Mouse (Mus musculus): ENCODE measurements around the gene Ifrd1. TPM values are rescaled to one million over a fixed set of nuclear protein-coding genes. Genes with fewer than 3 reads are reported as not detected.

Ifrd1 gene
- polyA plus RNA-seq, 1 experiment: 23.4 TPM

DNA sequence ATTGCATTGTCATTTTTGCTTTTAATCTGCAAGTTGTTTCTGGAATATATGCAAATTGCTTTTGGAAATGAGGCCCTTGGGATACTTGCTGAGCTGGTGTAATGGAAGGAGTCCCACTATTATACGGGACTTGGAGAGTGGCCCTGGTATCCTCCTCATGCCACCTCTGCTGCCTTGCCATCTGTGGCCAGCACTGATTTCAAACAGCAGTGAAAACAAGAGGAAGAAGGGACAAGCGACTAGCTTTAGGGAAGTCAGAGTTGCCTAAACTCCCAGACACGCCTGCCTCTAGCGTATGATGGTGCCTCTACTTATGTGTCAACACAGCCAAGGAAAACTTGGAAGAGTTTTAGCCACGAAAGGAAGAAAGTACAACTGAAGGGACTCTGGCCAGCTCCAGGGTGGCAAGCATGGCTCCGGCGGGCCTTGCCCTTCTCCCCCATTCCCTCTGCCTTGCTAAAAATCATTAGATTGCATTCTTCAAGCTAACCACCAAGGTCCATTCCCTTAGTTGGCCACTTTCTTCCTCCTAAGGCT is 2.8 kb downstream of the Ifrd1 start:
- H3K4me1 ChIP-seq (replicated peaks; ENCODE audit: control insufficient read depth, insufficient read depth, low read length): peaks cover 3% of the 10 kb centered on the region; the same call in 1 of the 2 replicates
- DNase-seq: no peak
- H3K36me3 ChIP-seq (ENCODE audit: control insufficient read depth, insufficient read depth, low read length): no peaks in the 10 kb centered on the region
- no peak overlapping the region for H3K4me3 ChIP-seq (ENCODE audit: control insufficient read depth, insufficient read depth, low read length)
- TF ChIP-seq POLR2A (IDR thresholded peaks at IDR 0.05; ENCODE audit: control insufficient read depth, extremely low read depth, insufficient read depth, low read length, poor library complexity): no peak
- TF ChIP-seq CTCF (IDR thresholded peaks at IDR 0.05; ENCODE audit: borderline replicate concordance, control insufficient read depth, extremely low read depth, insufficient read depth, low read length, poor library complexity): no peak
- H3K27ac ChIP-seq (ENCODE audit: control insufficient read depth, insufficient read depth, low read length): no peak overlapping the region
- no peaks in the 10 kb centered on the region for H3K27me3 ChIP-seq (ENCODE audit: control insufficient read depth, insufficient read depth, low read length)
- WGBS: 93% methylated on average over 7 of the region's 7 CpGs

DNA sequence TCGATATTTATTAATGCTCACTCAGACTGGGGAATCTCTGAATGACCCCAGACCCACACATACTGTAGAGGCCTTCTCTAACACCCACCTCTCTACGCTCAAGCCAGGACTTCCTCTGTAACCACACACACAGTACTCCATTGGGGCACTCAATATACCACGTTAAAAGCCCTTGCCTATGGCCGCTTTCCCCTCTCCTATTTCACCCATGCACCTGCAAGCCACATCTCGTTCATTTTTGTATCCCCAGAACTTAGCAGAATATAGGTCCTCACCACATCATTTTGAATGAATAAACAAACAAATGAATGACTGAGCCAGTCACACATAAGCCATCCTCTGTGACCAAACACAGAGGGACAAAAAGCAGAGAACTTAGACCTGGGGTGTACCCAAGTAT is 3.4 kb downstream of the Ifrd1 start:
- Histone ChIP-seq H3K4me3 (ENCODE audit: control insufficient read depth, insufficient read depth, low read length) (no peak overlapping the region), H3K27ac (ENCODE audit: control insufficient read depth, insufficient read depth, low read length) (no peak overlapping the region), H3K27me3 (ENCODE audit: control insufficient read depth, insufficient read depth, low read length) (no peaks in the 10 kb centered on the region), H3K4me1 (replicated peaks; ENCODE audit: control insufficient read depth, insufficient read depth, low read length) (peaks cover 3% of the 10 kb centered on the region; the same call in 1 of the 2 replicates), H3K36me3 (ENCODE audit: control insufficient read depth, insufficient read depth, low read length) (no peaks in the 10 kb centered on the region)
- no peak for TF ChIP-seq POLR2A (IDR thresholded peaks at IDR 0.05; ENCODE audit: control insufficient read depth, extremely low read depth, insufficient read depth, low read length, poor library complexity)
- TF ChIP-seq CTCF (IDR thresholded peaks at IDR 0.05; ENCODE audit: borderline replicate concordance, control insufficient read depth, extremely low read depth, insufficient read depth, low read length, poor library complexity): no peak
- DNase-seq: no peak
- 88% methylated on average over 5 of the region's 5 CpGs for WGBS

DNA sequence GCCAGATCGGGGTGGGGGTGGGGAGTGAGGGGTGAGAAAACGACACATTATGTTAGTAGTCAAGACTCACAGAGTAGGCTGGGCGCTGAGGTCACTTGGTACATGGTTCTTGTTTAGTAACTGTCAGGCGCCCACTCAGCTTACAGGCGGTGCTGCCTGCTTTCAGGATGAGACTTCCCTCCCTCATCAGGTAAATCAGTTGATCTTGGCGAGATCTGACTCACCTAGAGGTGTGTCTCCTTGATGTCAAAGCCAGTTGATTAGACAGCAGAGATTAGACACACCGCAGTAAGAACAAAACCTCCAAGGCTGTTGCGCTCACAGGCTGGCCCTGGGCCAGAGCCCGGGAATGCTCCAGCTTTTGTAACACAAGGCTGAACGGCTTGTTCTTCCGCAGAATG is 4.5 kb downstream of the Ifrd1 start:
- 89% methylated on average over 11 of the region's 11 CpGs for WGBS
- H3K27ac ChIP-seq (ENCODE audit: control insufficient read depth, insufficient read depth, low read length): no peak overlapping the region
- H3K4me3 ChIP-seq (ENCODE audit: control insufficient read depth, insufficient read depth, low read length): no peak overlapping the region
- no peak for DNase-seq
- TF ChIP-seq POLR2A (IDR thresholded peaks at IDR 0.05; ENCODE audit: control insufficient read depth, extremely low read depth, insufficient read depth, low read length, poor library complexity): no peak
- no peak for TF ChIP-seq CTCF (IDR thresholded peaks at IDR 0.05; ENCODE audit: borderline replicate concordance, control insufficient read depth, extremely low read depth, insufficient read depth, low read length, poor library complexity)
- H3K27me3 ChIP-seq (ENCODE audit: control insufficient read depth, insufficient read depth, low read length): no peaks in the 10 kb centered on the region
- H3K36me3 ChIP-seq (ENCODE audit: control insufficient read depth, insufficient read depth, low read length): no peaks in the 10 kb centered on the region
- H3K4me1 ChIP-seq (replicated peaks; ENCODE audit: control insufficient read depth, insufficient read depth, low read length): peaks cover 1% of the 10 kb centered on the region; the same call in 1 of the 2 replicates

DNA sequence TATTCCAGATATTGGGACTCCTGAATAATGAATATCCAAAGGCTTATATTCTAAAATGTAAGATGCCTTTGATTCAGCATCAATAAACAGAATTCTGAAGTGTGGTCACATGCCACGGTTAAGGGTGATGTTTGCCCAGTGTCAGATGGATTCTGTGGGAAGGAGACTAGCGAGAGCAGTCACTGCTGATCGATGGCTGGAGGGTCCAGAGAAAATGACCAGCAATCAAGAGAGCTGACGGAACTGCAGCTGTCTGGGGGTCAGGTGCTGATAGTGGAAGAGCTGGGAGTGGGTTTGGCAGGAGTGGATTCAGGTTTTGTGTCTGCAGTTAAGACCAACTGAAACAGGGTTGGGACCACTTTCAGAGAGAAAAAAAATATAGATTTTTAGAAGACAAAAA is 5.1 kb downstream of the Ifrd1 start:
- DNase-seq: no peak
- no peaks in the 10 kb centered on the region for H3K4me1 ChIP-seq (replicated peaks; ENCODE audit: control insufficient read depth, insufficient read depth, low read length)
- no peak for TF ChIP-seq POLR2A (IDR thresholded peaks at IDR 0.05; ENCODE audit: control insufficient read depth, extremely low read depth, insufficient read depth, low read length, poor library complexity)
- TF ChIP-seq CTCF (IDR thresholded peaks at IDR 0.05; ENCODE audit: borderline replicate concordance, control insufficient read depth, extremely low read depth, insufficient read depth, low read length, poor library complexity): no peak
- H3K4me3 ChIP-seq (ENCODE audit: control insufficient read depth, insufficient read depth, low read length): no peak overlapping the region
- H3K27me3 ChIP-seq (ENCODE audit: control insufficient read depth, insufficient read depth, low read length): no peaks in the 10 kb centered on the region
- H3K27ac ChIP-seq (ENCODE audit: control insufficient read depth, insufficient read depth, low read length): no peak overlapping the region
- 97% methylated on average over 4 of the region's 4 CpGs for WGBS
- H3K36me3 ChIP-seq (ENCODE audit: control insufficient read depth, insufficient read depth, low read length): no peaks in the 10 kb centered on the region

DNA sequence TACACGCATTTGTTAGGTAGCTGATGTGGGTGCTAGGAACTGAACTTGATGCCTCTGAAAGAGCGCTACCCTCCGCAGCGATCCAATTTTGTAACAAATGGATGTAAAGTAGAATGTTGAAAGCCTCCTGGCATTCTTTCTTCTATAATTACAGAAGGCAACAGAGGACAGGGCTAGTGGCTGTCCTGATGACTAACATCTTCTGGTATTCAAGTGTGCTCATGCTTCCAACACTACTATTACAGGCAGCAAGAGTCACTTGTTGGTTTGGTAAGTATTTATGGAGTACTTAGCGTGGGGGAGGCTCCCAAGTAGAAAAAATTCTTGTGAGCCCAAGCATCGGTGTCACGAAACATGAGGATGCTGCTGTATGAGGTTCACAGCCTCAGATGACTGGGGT is 9.1 kb downstream of the Ifrd1 start:
- H3K36me3 ChIP-seq (ENCODE audit: control insufficient read depth, insufficient read depth, low read length): no peaks in the 10 kb centered on the region
- no peaks in the 10 kb centered on the region for H3K27me3 ChIP-seq (ENCODE audit: control insufficient read depth, insufficient read depth, low read length)
- TF ChIP-seq CTCF (IDR thresholded peaks at IDR 0.05; ENCODE audit: borderline replicate concordance, control insufficient read depth, extremely low read depth, insufficient read depth, low read length, poor library complexity) (no peak), POLR2A (IDR thresholded peaks at IDR 0.05; ENCODE audit: control insufficient read depth, extremely low read depth, insufficient read depth, low read length, poor library complexity) (no peak)
- no peak for DNase-seq
- H3K27ac ChIP-seq (ENCODE audit: control insufficient read depth, insufficient read depth, low read length): no peak overlapping the region
- H3K4me1 ChIP-seq (replicated peaks; ENCODE audit: control insufficient read depth, insufficient read depth, low read length): no peaks in the 10 kb centered on the region
- H3K4me3 ChIP-seq (ENCODE audit: control insufficient read depth, insufficient read depth, low read length): no peak overlapping the region
- 94% methylated on average over 7 of the region's 7 CpGs for WGBS

DNA sequence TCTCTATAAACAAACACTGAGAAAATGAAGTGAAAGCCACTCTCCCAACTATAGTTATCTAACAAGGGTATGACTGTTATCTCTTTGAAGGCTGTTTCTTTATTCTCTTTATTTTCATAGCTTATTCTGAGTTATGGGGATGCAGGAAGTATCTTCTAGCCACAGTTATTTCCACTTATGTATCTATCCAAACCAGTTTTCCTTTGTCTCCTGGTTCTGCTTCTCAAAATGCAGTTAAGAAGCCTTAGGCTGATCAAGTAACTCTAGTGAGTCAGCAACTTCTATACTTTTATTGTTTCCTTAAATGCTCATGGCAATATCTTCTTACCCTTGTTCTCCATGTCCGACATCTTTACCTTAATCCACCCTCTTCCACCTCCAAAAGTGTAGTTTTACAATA is 16.1 kb downstream of the Ifrd1 start:
- Histone ChIP-seq H3K4me3 (ENCODE audit: control insufficient read depth, insufficient read depth, low read length) (no peak overlapping the region), H3K27ac (ENCODE audit: control insufficient read depth, insufficient read depth, low read length) (no peak overlapping the region), H3K4me1 (replicated peaks; ENCODE audit: control insufficient read depth, insufficient read depth, low read length) (no peaks in the 10 kb centered on the region), H3K27me3 (ENCODE audit: control insufficient read depth, insufficient read depth, low read length) (no peaks in the 10 kb centered on the region), H3K36me3 (ENCODE audit: control insufficient read depth, insufficient read depth, low read length) (no peaks in the 10 kb centered on the region)
- WGBS: 98% methylated on average over 1 of the region's 1 CpGs
- no peak for DNase-seq
- no peak for TF ChIP-seq CTCF (IDR thresholded peaks at IDR 0.05; ENCODE audit: borderline replicate concordance, control insufficient read depth, extremely low read depth, insufficient read depth, low read length, poor library complexity)
- TF ChIP-seq POLR2A (IDR thresholded peaks at IDR 0.05; ENCODE audit: control insufficient read depth, extremely low read depth, insufficient read depth, low read length, poor library complexity): no peak

DNA sequence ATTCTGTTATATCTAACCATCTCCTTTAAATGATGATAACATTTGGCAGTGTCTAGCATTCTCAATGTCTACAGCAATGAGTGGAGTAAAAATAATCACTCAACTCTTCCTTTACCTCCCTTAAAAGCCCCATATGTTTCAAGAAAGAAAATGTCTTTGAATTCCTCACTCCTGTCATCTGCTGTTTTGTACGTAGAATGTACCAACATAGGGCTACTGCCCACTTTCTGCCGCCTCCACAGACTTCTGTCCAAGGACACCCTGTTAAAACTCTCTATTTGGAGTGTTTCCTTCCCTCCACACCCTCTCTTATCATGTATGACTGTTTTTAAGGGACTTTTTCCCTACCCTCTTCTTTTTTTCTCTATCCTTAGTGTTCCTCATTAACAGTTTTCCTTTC is 16.7 kb downstream of the Ifrd1 start:
- no peak for DNase-seq
- H3K4me1 ChIP-seq (replicated peaks; ENCODE audit: control insufficient read depth, insufficient read depth, low read length): no peaks in the 10 kb centered on the region
- H3K27ac ChIP-seq (ENCODE audit: control insufficient read depth, insufficient read depth, low read length): no peak overlapping the region
- 96% methylated on average over 2 of the region's 2 CpGs for WGBS
- no peak overlapping the region for H3K4me3 ChIP-seq (ENCODE audit: control insufficient read depth, insufficient read depth, low read length)
- TF ChIP-seq POLR2A (IDR thresholded peaks at IDR 0.05; ENCODE audit: control insufficient read depth, extremely low read depth, insufficient read depth, low read length, poor library complexity) (no peak), CTCF (IDR thresholded peaks at IDR 0.05; ENCODE audit: borderline replicate concordance, control insufficient read depth, extremely low read depth, insufficient read depth, low read length, poor library complexity) (no peak)
- no peaks in the 10 kb centered on the region for H3K36me3 ChIP-seq (ENCODE audit: control insufficient read depth, insufficient read depth, low read length)
- no peaks in the 10 kb centered on the region for H3K27me3 ChIP-seq (ENCODE audit: control insufficient read depth, insufficient read depth, low read length)
